Mouse (Mus musculus) embryonic facial prominence, embryonic 13.5 days (tissue): Measurements from ENCODE around the gene Ankrd26. TPM values are rescaled to one million over a fixed set of nuclear protein-coding genes. Genes with fewer than 3 reads are reported as not detected.
"Not testable (repeated sequence)": the region's sequence is repeated elsewhere in the genome, so short reads cannot be mapped to it uniquely, and the experiment has no call there.

Source experiments
- ATAC-seq: fragments of 200-750 bp; cut with Nextera tagmentation; 2 replicates; pipeline ENCODE4 v1.8.0; 2017; ENCODE audit warnings: low read depth; ENCODE audit not compliant: insufficient number of reproducible peaks, insufficient read depth, low FRiP score, low TSS enrichment
- H3K27ac ChIP-seq: fragments of 300-500 bp; sonication (generic); 2 replicates; pipeline ENCODE4 v1.5.1; 2015; ENCODE audit warnings: moderate library complexity, mild to moderate bottlenecking, inconsistent platforms
- H3K27me3 ChIP-seq: fragments of 300-500 bp; sonication (generic); 2 replicates; pipeline ENCODE4 v1.6.1; 2015; ENCODE audit warnings: mild to moderate bottlenecking, inconsistent platforms
- H3K36me3 ChIP-seq: fragments of 300-500 bp; sonication (generic); 2 replicates; pipeline ENCODE4 v1.6.1; 2015; ENCODE audit warnings: mild to moderate bottlenecking, inconsistent platforms
- H3K4me1 ChIP-seq: fragments of 300-500 bp; sonication (generic); 2 replicates; pipeline ENCODE4 v1.6.1; 2015; ENCODE audit warnings: inconsistent platforms
- H3K4me2 ChIP-seq: fragments of 300-500 bp; sonication (generic); 2 replicates; pipeline ENCODE4 v1.6.1; 2015; ENCODE audit warnings: moderate library complexity, mild to moderate bottlenecking, inconsistent platforms
- H3K4me3 ChIP-seq: fragments of 300-500 bp; sonication (generic); 2 replicates; pipeline ENCODE4 v1.5.1; 2015; ENCODE audit warnings: mild to moderate bottlenecking, inconsistent platforms
- H3K9ac ChIP-seq: fragments of 300-500 bp; sonication (generic); 2 replicates; pipeline ENCODE4 v1.6.1; 2015; ENCODE audit warnings: mild to moderate bottlenecking, inconsistent platforms
- H3K9me3 ChIP-seq: fragments of 300-500 bp; sonication (generic); 2 replicates; pipeline ENCODE4 v1.6.1; 2016; ENCODE audit warnings: inconsistent platforms
- WGBS: fragments of 180-500 bp; shearing (Covaris S2); methylation state at CpG from one replicate; pipeline ENCODE4 v1.1.7; 2015; ENCODE audit warnings: mixed read lengths; 5-methylcytosine and 5-hydroxymethylcytosine counted together
- polyA plus RNA-seq: library from polyadenylated mRNA; unstranded; fragments of >200 nt; fragmentation: Nextera tagmentation; extraction: Ambion mirVana; gene quantifications from 2 replicates; pipeline ENCODE4 v1.2.1, GENCODE M21; 2015

Gene Ankrd26
- polyA plus RNA-seq: 16.9 and 17.5 TPM in 2 replicates

GRCm38 (mm10) chr6:118561745-118562609, at the start of gene Ankrd26:
TSS of gene Ankrd26 (minus strand) at chr6:118562226.
- Histone ChIP-seq H3K27ac (peak within 1 kb of the TSS; percentile 87), H3K9me3 (no peaks in the 10 kb centered on the region; the same call in 1 of the 2 replicates), H3K4me1 (peaks cover 30% of the 10 kb centered on the region), H3K27me3 (no peaks in the 10 kb centered on the region), H3K4me3 (peak within 1 kb of the TSS; percentile 77), H3K4me2 (peak within 1 kb of the TSS; percentile 84), H3K9ac (peak within 1 kb of the TSS; percentile 90), H3K36me3 (peaks cover 20% of the 10 kb centered on the region)
- 4% methylated on average over 54 of the region's 54 CpGs for WGBS
- peak; percentile 89 for ATAC-seq

DNA sequence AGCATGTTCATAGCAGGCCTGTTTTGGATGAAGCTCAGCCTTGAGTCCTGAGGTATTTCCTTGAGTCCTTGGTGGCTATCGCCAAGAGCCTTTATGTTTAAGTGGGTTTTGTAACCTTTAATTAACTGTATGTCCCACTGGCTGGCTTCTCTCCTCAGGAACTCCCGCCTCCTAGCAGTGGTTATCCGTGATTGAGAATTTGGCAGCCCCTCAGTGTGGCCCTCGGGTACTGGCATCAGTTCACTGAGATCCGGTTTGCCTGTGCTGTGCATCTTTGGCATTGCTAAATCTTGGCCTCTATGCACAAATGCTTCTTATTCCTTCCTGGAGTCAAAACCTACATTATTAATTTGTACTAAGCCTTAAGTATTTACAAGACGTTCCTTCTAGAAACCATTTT, 46.9 kb upstream of the Ankrd26 start:
- H3K36me3 ChIP-seq: peaks cover 42% of the 10 kb centered on the region
- H3K9ac ChIP-seq: no peak overlapping the region
- ATAC-seq: no peak
- no peak overlapping the region for H3K27ac ChIP-seq
- H3K27me3 ChIP-seq: no peaks in the 10 kb centered on the region
- H3K9me3 ChIP-seq: no peaks in the 10 kb centered on the region
- H3K4me1 ChIP-seq: no peaks in the 10 kb centered on the region
- H3K4me2 ChIP-seq: no peak overlapping the region
- H3K4me3 ChIP-seq: no peak overlapping the region
- 90% methylated on average over 6 of the region's 6 CpGs for WGBS

GRCm38 (mm10) chr6:118605974-118606373, 43.9 kb upstream of the Ankrd26 start:
- no peaks in the 10 kb centered on the region for H3K9me3 ChIP-seq
- H3K4me1 ChIP-seq: no peaks in the 10 kb centered on the region
- ATAC-seq: no peak
- H3K36me3 ChIP-seq: peaks cover 65% of the 10 kb centered on the region
- H3K4me3 ChIP-seq: no peak overlapping the region
- no peak overlapping the region for H3K4me2 ChIP-seq
- WGBS: 68% methylated on average over 7 of the region's 7 CpGs
- H3K9ac ChIP-seq: no peak overlapping the region
- no peak overlapping the region for H3K27ac ChIP-seq
- H3K27me3 ChIP-seq: no peaks in the 10 kb centered on the region

DNA sequence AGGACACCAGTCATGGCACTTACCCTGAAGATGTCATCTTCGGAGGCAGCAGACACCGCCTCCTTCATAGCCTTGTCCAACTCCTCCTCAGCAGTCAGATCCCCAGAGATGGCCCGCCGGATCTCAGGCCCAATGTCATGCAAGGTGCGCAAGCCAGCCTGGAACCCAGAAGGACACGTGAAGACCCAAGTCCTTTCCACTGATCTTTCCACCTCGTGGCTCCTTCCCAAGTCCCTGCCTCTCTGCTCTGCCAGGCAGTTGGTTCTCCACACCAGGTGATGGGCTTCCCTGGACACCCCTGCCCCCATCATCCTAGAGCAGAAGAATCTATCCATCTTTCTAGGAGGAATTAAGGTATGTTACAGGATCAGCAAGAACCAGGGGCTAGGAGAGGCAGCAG, 41.8 kb upstream of the Ankrd26 start:
- ATAC-seq: no peak
- Histone ChIP-seq H3K27me3 (no peaks in the 10 kb centered on the region), H3K4me1 (no peaks in the 10 kb centered on the region), H3K9me3 (no peaks in the 10 kb centered on the region), H3K9ac (no peak overlapping the region), H3K36me3 (peaks cover 68% of the 10 kb centered on the region), H3K4me3 (no peak overlapping the region), H3K4me2 (no peak overlapping the region), H3K27ac (no peak overlapping the region)
- WGBS: 90% methylated on average over 7 of the region's 7 CpGs

DNA sequence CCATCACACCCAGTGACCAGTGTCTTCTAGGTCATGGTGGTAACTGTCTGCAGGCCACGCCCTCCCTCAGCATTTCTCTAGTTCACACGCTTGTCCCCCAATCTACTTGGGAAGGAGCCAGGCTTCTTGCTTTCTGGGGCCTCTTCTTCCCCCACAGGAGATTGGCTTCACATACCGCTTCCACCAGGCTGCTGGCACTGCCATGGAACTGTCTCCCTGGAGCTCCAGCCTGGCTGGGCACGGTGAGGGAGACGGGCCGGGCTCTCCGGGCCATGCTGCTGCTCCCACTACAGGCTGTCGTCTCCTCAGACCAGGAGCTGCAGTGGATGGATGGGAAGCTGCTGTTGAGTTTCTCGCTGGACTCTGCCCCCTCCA, 33.6 kb upstream of the Ankrd26 start:
- Histone ChIP-seq H3K9me3 (no peaks in the 10 kb centered on the region), H3K4me1 (peaks cover 16% of the 10 kb centered on the region), H3K36me3 (peaks cover 38% of the 10 kb centered on the region), H3K9ac (no peak overlapping the region), H3K27ac (no peak overlapping the region), H3K4me3 (no peak overlapping the region), H3K4me2 (no peak overlapping the region), H3K27me3 (peaks cover 30% of the 10 kb centered on the region)
- ATAC-seq: no peak
- 73% methylated on average over 9 of the region's 9 CpGs for WGBS

DNA sequence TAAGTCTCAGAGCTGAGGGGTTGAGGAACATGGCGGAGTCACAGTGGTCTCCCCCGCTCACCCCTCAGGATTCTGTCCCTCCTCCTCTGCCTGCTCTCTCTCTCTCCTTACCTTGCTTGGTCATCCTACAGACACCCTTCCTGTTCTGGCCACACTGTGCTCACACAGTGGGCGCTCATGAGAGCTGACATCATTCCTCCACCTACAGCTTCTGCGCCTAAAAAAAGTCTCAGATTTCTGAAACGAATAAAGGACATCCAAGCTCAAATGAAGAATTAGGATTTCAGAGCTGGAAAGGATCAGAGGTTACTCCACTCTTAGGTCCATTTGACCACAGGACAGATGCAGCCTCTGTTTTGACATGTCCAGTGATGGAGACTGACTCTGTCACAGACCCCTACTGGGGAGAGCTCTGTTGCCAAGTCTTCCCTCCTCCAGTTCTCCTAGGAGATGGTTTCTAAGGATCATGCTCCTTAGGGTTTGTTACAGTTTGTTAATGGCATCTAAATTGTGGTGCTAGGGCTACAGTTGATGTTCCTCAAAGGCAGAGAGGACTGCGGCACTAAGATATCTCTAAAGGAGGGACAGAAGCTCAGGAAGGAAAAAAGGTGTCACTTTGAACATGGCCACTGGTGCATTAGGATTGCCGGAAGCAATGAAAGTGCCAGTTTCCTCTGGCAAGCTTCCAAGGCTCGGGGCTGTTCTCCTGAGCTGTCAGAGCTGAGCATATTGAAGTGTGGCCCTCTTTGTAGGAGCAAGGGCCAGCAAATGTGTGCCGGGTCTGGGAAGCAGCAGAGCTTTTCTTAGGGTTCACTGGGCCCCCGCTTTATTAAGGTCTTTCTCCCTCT, 33.0 kb upstream of the Ankrd26 start:
- ATAC-seq: no peak
- peaks cover 30% of the 10 kb centered on the region for H3K27me3 ChIP-seq
- 84% methylated on average over 10 of the region's 10 CpGs for WGBS
- H3K9me3 ChIP-seq: no peaks in the 10 kb centered on the region
- peaks cover 37% of the 10 kb centered on the region for H3K36me3 ChIP-seq
- H3K9ac ChIP-seq: no peak overlapping the region
- no peak overlapping the region for H3K27ac ChIP-seq
- H3K4me3 ChIP-seq: no peak overlapping the region
- H3K4me1 ChIP-seq: peaks cover 16% of the 10 kb centered on the region
- no peak overlapping the region for H3K4me2 ChIP-seq

DNA sequence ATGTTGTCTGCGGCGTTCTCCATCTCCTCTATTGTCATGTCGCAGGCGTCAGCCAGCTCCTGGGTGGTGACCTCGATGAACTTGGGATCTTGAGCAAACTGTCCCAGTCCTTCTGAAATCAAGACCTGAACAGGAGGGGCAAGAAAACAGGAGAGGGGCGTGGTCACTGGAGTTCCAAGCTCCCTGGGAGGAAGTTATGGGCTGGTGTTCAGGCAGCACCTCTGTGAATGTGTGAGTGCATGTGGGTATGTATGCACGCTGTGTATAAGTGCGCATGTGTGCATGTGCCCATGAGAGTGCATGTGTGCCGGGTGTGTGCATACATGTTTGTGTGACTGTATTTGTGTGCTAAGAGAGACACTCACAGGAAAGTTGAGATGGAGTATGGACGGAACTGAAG, 32.0 kb upstream of the Ankrd26 start:
- Histone ChIP-seq H3K36me3 (peaks cover 32% of the 10 kb centered on the region), H3K27ac (no peak overlapping the region), H3K4me2 (peak overlapping the region; percentile 68), H3K4me3 (peak overlapping the region; percentile 37), H3K27me3 (peaks cover 30% of the 10 kb centered on the region), H3K9ac (peak overlapping the region; percentile 57), H3K4me1 (peaks cover 16% of the 10 kb centered on the region), H3K9me3 (no peaks in the 10 kb centered on the region)
- 34% methylated on average over 10 of the region's 10 CpGs for WGBS
- ATAC-seq: no peak

GRCm38 (mm10) chr6:118593377-118594061, 31.5 kb upstream of the Ankrd26 start:
- Histone ChIP-seq H3K27me3 (peaks cover 30% of the 10 kb centered on the region), H3K27ac (no peak overlapping the region), H3K4me2 (peak overlapping the region; percentile 68), H3K9ac (peak overlapping the region; percentile 57), H3K4me3 (peak overlapping the region; percentile 37), H3K36me3 (peaks cover 29% of the 10 kb centered on the region), H3K4me1 (peaks cover 16% of the 10 kb centered on the region), H3K9me3 (no peaks in the 10 kb centered on the region)
- ATAC-seq: peak; percentile 56; the same call in 1 of the 2 replicates
- WGBS: 9% methylated on average over 34 of the region's 34 CpGs

DNA sequence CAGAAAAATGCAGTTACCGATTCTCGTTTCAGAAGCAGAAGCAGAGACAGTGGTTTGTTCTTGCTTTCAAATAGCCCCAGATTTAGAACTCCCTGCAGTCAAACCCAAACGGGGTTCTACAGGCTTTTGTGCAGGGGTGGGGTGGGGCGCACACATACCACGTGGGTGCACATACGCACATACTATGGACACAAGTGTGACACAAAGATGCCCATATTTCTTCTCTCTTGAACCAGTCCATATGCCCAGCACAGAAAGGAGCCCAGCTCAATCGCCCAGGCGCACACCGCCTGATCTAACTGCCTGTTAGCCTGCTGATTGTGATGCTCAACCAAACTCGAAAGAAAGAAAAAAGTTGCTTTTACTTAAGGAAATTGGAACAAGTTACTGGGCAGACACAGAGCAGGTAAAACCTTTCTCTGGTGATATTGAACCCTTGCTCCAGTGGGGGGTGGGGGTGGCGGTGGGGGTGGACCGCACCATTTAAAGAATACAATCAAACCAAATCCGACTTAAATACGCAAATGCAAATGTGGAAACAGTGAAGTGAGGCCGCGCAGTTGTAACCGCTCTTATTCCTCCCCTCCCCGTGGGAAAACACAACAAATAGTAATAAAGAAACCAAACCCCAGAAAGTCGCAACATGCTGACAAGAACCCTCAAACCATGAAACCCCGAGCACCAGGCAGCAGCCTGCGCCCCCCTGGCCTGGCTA, 30.8 kb upstream of the Ankrd26 start:
- H3K4me3 ChIP-seq: peak overlapping the region; percentile 37
- WGBS: 27% methylated on average over 21 of the region's 21 CpGs
- H3K4me1 ChIP-seq: peaks cover 16% of the 10 kb centered on the region
- ATAC-seq: no peak
- no peak overlapping the region for H3K27ac ChIP-seq
- H3K36me3 ChIP-seq: peaks cover 22% of the 10 kb centered on the region
- H3K4me2 ChIP-seq: peak overlapping the region; percentile 68
- peaks cover 30% of the 10 kb centered on the region for H3K27me3 ChIP-seq
- peak overlapping the region; percentile 57 for H3K9ac ChIP-seq
- H3K9me3 ChIP-seq: no peaks in the 10 kb centered on the region

GRCm38 (mm10) chr6:118578741-118579140, 16.7 kb upstream of the Ankrd26 start:
- H3K4me2 ChIP-seq, H3K36me3 ChIP-seq, H3K9me3 ChIP-seq, H3K9ac ChIP-seq, H3K4me3 ChIP-seq, H3K27me3 ChIP-seq, ATAC-seq, H3K27ac ChIP-seq, H3K4me1 ChIP-seq: not testable (repeated sequence)
- 79% methylated on average over 4 of the region's 4 CpGs for WGBS

DNA sequence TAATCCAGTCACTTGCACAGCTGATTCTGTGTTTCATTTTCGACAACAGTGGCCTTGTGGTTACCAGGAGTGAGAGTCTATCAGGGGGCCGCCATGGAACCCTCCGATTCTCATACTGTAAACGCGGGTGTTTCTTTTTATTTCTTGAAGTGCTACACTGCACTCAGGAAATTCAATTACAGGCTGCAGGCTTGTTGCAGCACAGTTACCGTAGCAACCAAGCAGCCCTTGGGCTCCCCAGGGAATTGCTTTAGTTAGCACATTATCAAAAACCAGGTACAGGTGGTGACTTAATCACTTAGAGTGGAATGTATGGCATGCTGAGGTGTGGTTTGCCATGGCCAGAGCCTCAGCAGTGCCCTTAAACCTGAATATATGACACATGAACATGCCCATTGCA, 12.3 kb upstream of the Ankrd26 start:
- Histone ChIP-seq H3K4me1 (0 out of 2 replicates have a peak, but pooled peaks cover 7% of the 10 kb centered on the region), H3K27me3 (no peaks in the 10 kb centered on the region), H3K9ac (no peak overlapping the region), H3K4me3 (no peak overlapping the region), H3K36me3 (no peaks in the 10 kb centered on the region), H3K27ac (no peak overlapping the region), H3K9me3 (no peaks in the 10 kb centered on the region), H3K4me2 (no peak overlapping the region)
- WGBS: 53% methylated on average over 6 of the region's 6 CpGs
- ATAC-seq: no peak
